Mouse (Mus musculus): ENCODE data around the gene Hes1. TPM values are rescaled to one million over a fixed set of nuclear protein-coding genes. Genes with fewer than 3 reads are reported as not detected.
A peak's percentile ranks its signal among the peaks of the same experiment; 100 is the strongest.

Hes1 gene
- polyA plus RNA-seq, 1 experiment from 2014 or later: 23.2 TPM

- peak; percentile 59 for ATAC-seq (replicated peaks; ENCODE audit: insufficient number of reproducible peaks, insufficient read depth, low FRiP score, low read depth)
- Histone ChIP-seq H3K4me1 (replicated peaks) (peaks cover 59% of the 10 kb centered on the region), H3K27ac (peak overlapping the region; percentile 99), H3K27me3 (no peaks in the 10 kb centered on the region), H3K4me2 (peak overlapping the region; percentile 97), H3K9me3 (replicated peaks) (no peaks in the 10 kb centered on the region), H3K9ac (peak overlapping the region; percentile 80), H3K36me3 (no peaks in the 10 kb centered on the region), H3K4me3 (peak overlapping the region; percentile 73)
- under 1% methylated on average over 21 of the region's 21 CpGs for WGBS
These were observed 893 bp downstream of the Hes1 start for GRCm38 (mm10) chr16:30065077-30065476.

DNA sequence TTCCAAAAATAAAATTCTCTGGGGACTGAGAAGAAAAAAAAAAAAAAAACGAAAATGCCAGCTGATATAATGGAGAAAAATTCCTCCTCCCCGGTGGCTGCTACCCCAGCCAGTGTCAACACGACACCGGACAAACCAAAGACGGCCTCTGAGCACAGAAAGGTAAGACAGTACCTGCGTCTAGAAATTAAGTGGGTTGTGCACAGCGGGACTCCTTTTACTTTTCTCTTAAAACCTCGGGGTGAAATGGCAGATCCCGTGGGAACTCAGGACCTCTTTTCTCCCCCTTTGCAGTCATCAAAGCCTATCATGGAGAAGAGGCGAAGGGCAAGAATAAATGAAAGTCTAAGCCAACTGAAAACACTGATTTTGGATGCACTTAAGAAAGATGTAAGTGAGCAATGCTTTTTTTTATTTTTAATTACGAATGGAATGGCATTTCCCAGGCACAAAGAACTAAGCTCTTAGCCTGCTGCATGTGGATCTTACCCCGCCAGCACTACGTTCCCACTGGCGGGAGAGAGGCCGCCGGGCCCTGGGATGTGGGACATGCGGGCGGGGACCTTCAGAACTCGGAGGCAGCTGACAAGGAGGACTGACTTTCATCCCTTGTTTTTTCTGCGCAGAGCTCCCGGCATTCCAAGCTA, 1.5 kb downstream of the Hes1 start:
- Histone ChIP-seq H3K36me3 (no peaks in the 10 kb centered on the region), H3K4me2 (peak overlapping the region; percentile 97), H3K9me3 (replicated peaks) (no peaks in the 10 kb centered on the region), H3K27ac (peak overlapping the region; percentile 99), H3K27me3 (no peaks in the 10 kb centered on the region), H3K4me1 (replicated peaks) (peaks cover 56% of the 10 kb centered on the region), H3K4me3 (peak overlapping the region; percentile 73), H3K9ac (peak overlapping the region; percentile 80)
- under 1% methylated on average over 21 of the region's 21 CpGs for WGBS
- ATAC-seq (replicated peaks; ENCODE audit: insufficient number of reproducible peaks, insufficient read depth, low FRiP score, low read depth): no peak

- Histone ChIP-seq H3K27me3 (no peaks in the 10 kb centered on the region), H3K4me3 (peak overlapping the region; percentile 73), H3K4me2 (peak overlapping the region; percentile 97), H3K36me3 (no peaks in the 10 kb centered on the region), H3K4me1 (replicated peaks) (peaks cover 51% of the 10 kb centered on the region), H3K9me3 (replicated peaks) (no peaks in the 10 kb centered on the region), H3K27ac (peak overlapping the region; percentile 99), H3K9ac (peak overlapping the region; percentile 80)
- WGBS: under 1% methylated on average over 38 of the region's 38 CpGs
- ATAC-seq (replicated peaks; ENCODE audit: insufficient number of reproducible peaks, insufficient read depth, low FRiP score, low read depth): no peak
These were observed 2.1 kb downstream of the Hes1 start for GRCm38 (mm10) chr16:30066184-30066851.

- under 1% methylated on average over 46 of the region's 46 CpGs for WGBS
- H3K9me3 ChIP-seq (replicated peaks): no peaks in the 10 kb centered on the region
- ATAC-seq (replicated peaks; ENCODE audit: insufficient number of reproducible peaks, insufficient read depth, low FRiP score, low read depth): 0 out of 2 replicates have a peak, but pooled peaks have one; percentile 4
- peaks cover 48% of the 10 kb centered on the region for H3K4me1 ChIP-seq (replicated peaks)
- peak overlapping the region; percentile 80 for H3K9ac ChIP-seq
- peaks cover 4% of the 10 kb centered on the region; the same call in 1 of the 2 replicates for H3K27me3 ChIP-seq
- peak overlapping the region; percentile 99 for H3K27ac ChIP-seq
- H3K4me3 ChIP-seq: peak overlapping the region; percentile 73
- H3K4me2 ChIP-seq: peak overlapping the region; percentile 97
- no peaks in the 10 kb centered on the region for H3K36me3 ChIP-seq
These were observed 2.7 kb downstream of the Hes1 start for GRCm38 (mm10) chr16:30066852-30067301.

DNA sequence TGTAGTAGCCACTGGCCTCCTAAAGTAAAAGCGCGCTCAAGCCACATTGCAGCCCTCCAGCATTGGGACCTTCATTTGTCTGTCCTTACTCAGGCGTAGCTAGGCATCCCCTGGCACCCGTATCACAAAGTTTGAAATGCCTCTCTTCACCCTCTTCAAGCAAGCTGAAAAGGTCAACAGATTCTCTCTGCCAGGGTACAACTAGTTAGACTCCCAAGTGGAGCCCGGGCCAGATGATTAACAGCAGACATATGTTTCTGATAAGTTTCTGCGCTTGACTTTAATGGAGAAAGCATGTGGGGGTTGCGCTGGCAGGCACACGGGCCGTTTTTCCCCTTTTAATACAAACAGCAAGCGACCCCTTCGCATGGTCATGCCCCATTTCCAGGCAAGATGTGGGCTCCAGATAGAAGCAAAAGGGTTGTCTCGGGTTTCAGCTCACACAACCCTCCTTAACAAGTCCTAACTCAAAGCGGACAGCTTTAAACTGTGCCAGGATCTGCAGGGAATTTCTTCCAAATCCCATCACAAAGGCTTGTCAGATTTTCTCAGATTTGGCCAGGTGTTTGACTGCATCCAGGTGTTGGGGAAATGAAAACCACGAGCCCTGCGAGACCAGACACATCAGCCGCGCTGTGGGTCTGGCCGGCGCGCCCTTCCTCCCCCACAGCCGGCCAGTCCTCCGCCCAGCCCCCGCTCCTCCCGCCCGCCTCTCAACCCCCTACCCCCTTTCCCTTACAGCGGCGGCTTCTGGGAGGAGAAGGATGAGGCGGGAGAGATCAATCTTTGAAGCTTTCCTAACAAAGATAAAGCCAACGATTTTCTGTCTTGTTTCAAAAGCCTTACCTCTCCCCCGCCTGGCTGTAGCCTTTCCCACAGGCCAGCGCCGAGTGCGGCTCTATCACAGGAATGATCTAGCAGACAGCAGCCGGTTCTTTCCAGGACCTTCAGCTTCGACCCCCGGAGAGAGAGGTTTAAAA, 4.1 kb downstream of the Hes1 start:
- 6% methylated on average over 36 of the region's 36 CpGs for WGBS
- H3K9me3 ChIP-seq (replicated peaks): no peaks in the 10 kb centered on the region
- H3K9ac ChIP-seq: peak overlapping the region; percentile 39
- H3K4me2 ChIP-seq: peak overlapping the region; percentile 63
- H3K4me1 ChIP-seq (replicated peaks): peaks cover 35% of the 10 kb centered on the region
- no peak for ATAC-seq (replicated peaks; ENCODE audit: insufficient number of reproducible peaks, insufficient read depth, low FRiP score, low read depth)
- no peaks in the 10 kb centered on the region for H3K36me3 ChIP-seq
- peaks cover 6% of the 10 kb centered on the region; the same call in 1 of the 2 replicates for H3K27me3 ChIP-seq
- peak overlapping the region; percentile 55 for H3K27ac ChIP-seq
- peak overlapping the region; percentile 32 for H3K4me3 ChIP-seq

DNA sequence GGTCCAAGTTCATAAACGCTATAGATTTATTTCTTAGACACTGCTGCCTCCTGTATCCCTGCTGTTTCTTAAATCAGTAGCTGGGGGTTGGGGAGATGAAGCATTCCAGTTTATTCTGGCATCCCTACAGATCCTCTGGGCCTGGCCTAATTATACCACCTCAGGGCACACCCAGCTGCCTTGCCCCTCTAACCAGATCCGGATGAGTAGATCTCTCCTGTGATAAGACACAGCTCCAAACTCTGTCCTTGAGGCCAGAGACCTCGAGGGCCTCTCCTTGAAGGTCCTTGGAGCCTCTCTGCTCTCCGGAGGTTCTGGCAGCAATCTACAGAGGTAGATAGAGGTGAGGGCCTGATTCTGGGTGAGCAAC, 5.4 kb downstream of the Hes1 start:
- H3K4me2 ChIP-seq: peak overlapping the region; percentile 96
- peaks cover 11% of the 10 kb centered on the region; the same call in 1 of the 2 replicates for H3K27me3 ChIP-seq
- peak overlapping the region; percentile 83 for H3K9ac ChIP-seq
- H3K27ac ChIP-seq: peak overlapping the region; percentile 97
- no peaks in the 10 kb centered on the region for H3K9me3 ChIP-seq (replicated peaks)
- WGBS: 10% methylated on average over 4 of the region's 4 CpGs
- H3K36me3 ChIP-seq: no peaks in the 10 kb centered on the region
- no peak for ATAC-seq (replicated peaks; ENCODE audit: insufficient number of reproducible peaks, insufficient read depth, low FRiP score, low read depth)
- H3K4me1 ChIP-seq (replicated peaks): peaks cover 31% of the 10 kb centered on the region
- H3K4me3 ChIP-seq: peak overlapping the region; percentile 60

- no peaks in the 10 kb centered on the region for H3K36me3 ChIP-seq
- peak; percentile 78 for ATAC-seq (replicated peaks; ENCODE audit: insufficient number of reproducible peaks, insufficient read depth, low FRiP score, low read depth)
- no peaks in the 10 kb centered on the region for H3K9me3 ChIP-seq (replicated peaks)
- peak overlapping the region; percentile 97 for H3K27ac ChIP-seq
- H3K4me2 ChIP-seq: peak overlapping the region; percentile 96
- under 1% methylated on average over 81 of the region's 82 CpGs for WGBS
- H3K27me3 ChIP-seq: peaks cover 11% of the 10 kb centered on the region; the same call in 1 of the 2 replicates
- H3K9ac ChIP-seq: peak overlapping the region; percentile 83
- peak overlapping the region; percentile 60 for H3K4me3 ChIP-seq
- peaks cover 28% of the 10 kb centered on the region for H3K4me1 ChIP-seq (replicated peaks)
These were observed 6.0 kb downstream of the Hes1 start for GRCm38 (mm10) chr16:30069950-30070770.

GRCm38 (mm10) chr16:30070771-30071191, 6.6 kb downstream of the Hes1 start:
- Histone ChIP-seq H3K4me3 (peak overlapping the region; percentile 60), H3K27ac (peak overlapping the region; percentile 97), H3K9me3 (replicated peaks) (no peaks in the 10 kb centered on the region), H3K4me2 (peak overlapping the region; percentile 96), H3K27me3 (peaks cover 11% of the 10 kb centered on the region; the same call in 1 of the 2 replicates), H3K36me3 (no peaks in the 10 kb centered on the region), H3K9ac (peak overlapping the region; percentile 83), H3K4me1 (replicated peaks) (peaks cover 28% of the 10 kb centered on the region)
- ATAC-seq (replicated peaks; ENCODE audit: insufficient number of reproducible peaks, insufficient read depth, low FRiP score, low read depth): 0 out of 2 replicates have a peak, but pooled peaks have one; percentile 0
- 11% methylated on average over 12 of the region's 12 CpGs for WGBS

- H3K9ac ChIP-seq: no peak overlapping the region
- no peaks in the 10 kb centered on the region for H3K36me3 ChIP-seq
- ATAC-seq (replicated peaks; ENCODE audit: insufficient number of reproducible peaks, insufficient read depth, low FRiP score, low read depth): no peak
- no peak overlapping the region for H3K4me2 ChIP-seq
- H3K27ac ChIP-seq: no peak overlapping the region
- peaks cover 19% of the 10 kb centered on the region for H3K4me1 ChIP-seq (replicated peaks)
- H3K4me3 ChIP-seq: no peak overlapping the region
- WGBS: 96% methylated on average over 1 of the region's 1 CpGs
- H3K9me3 ChIP-seq (replicated peaks): no peaks in the 10 kb centered on the region
- peaks cover 11% of the 10 kb centered on the region; the same call in 1 of the 2 replicates for H3K27me3 ChIP-seq
These were observed 9.1 kb downstream of the Hes1 start for GRCm38 (mm10) chr16:30073317-30073716.

DNA sequence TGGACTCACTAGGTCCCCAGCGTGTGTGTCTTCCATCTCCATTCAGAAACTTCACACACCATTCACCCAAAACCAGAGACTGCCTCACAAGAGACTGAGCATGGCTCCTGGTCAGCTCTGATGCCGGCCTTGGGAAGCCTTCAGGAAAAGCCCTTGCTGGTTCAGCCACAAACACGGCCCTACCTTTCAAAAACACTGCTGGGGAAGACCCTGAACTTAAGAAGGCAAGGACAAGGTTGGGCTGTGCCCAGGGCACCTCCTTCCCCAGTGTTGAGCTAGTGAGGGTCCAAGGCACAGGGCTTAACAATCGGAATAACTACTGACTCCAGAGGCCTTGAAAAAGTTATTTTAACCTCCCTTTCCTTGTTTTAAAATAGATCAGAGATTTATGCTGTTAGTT, 17.3 kb downstream of the Hes1 start:
- H3K4me3 ChIP-seq: no peak overlapping the region
- no peaks in the 10 kb centered on the region for H3K9me3 ChIP-seq (replicated peaks)
- no peak for ATAC-seq (replicated peaks; ENCODE audit: insufficient number of reproducible peaks, insufficient read depth, low FRiP score, low read depth)
- 64% methylated on average over 4 of the region's 4 CpGs for WGBS
- H3K27me3 ChIP-seq: peaks cover 4% of the 10 kb centered on the region; the same call in 1 of the 2 replicates
- no peak overlapping the region for H3K9ac ChIP-seq
- H3K36me3 ChIP-seq: no peaks in the 10 kb centered on the region
- H3K27ac ChIP-seq: no peak overlapping the region
- H3K4me1 ChIP-seq (replicated peaks): peaks cover 4% of the 10 kb centered on the region; the same call in 1 of the 2 replicates
- H3K4me2 ChIP-seq: no peak overlapping the region

Data from heart, embryonic 15.5 days (tissue).